Mouse (Mus musculus) adrenal gland, adult 18-20 months (tissue): ENCODE measurements around the gene Cdk14. TPM values are rescaled to one million over a fixed set of nuclear protein-coding genes. Genes with fewer than 3 reads are reported as not detected.
"Not testable (repeated sequence)": the region's sequence is repeated elsewhere in the genome, so short reads cannot be mapped to it uniquely, and the experiment has no call there.

Source experiments
- DNase-seq, 2 experiments: peaks; one replicate each; pipeline ENCODE4 v3.0.0; 2021 to 2022; ENCODE audit warnings: low spot score in 2 of 2
- total RNA-seq, 2 experiments: library from RNA; stranded (reverse); gene quantifications; 1 replicate in 1 of 2; 2 replicates in 1 of 2; pipeline ENCODE4 v1.2.3; 2021

Cdk14 gene
- total RNA-seq, 2 experiments from 2014 or later: 8.7 to 15.9 TPM

DNA sequence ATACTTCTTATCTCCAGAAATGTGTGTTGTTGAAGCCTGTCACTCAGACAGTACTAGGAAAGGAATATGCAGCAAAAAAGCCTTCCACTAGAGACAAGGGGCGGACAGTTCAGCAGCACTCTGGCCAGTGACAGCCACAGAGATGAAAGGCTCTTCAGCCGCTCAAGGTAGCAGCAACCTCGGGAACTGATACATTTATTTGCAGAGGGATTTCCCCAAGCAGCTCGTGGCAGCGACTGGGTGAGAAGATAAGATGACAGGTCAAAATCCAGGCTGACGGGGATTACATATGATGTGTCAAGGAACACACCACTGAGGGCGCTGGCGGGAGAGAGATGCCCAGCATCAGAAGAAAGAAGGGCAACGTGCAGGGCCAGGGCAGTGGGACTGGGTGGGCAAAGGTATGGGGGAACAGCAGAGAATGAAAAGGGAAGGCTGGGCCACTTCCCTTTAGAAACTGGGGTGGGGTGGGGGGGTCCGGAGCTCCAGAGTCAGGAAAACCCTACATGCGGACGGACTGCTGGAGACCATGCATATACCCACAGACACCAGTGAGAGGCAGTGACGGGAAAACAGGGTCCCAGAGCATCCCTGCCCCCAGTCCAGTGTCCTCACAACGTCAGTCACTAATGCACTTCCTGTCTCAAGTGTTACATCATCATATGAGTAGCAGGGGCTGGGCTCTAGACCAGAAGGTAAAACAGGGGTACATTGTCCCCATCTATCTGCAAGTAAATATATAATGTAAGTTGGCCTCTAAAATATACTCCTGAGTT is 51.5 kb downstream of the Cdk14 start:
- DNase-seq: no peak

DNA sequence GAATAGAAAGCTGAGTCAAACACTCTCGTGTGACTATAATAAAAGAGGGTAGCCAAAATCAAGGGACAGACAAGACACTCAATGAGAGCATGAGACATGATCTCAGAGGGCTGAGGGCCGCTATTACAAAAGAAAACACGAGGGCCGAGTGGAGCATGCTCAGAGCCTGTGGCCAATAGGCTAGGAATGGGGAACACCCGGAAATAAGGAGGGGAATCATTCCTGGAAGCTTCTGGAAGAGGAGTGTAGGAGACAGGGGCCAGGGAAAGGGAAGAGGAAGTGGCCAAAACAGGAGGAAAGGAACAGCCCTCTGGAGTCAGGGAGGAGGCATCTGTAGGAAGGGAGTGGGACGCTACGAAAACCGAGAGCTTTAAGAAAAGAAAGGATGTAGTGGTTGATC is 52.6 kb downstream of the Cdk14 start:
- DNase-seq: no peak

GRCm38 (mm10) chr5:5365285-5366076 is 54.6 kb downstream of the Cdk14 start:
- DNase-seq: no peak

- no peak for DNase-seq
Measured at GRCm38 (mm10) chr5:5361684-5362083, 58.4 kb downstream of the Cdk14 start.

DNA sequence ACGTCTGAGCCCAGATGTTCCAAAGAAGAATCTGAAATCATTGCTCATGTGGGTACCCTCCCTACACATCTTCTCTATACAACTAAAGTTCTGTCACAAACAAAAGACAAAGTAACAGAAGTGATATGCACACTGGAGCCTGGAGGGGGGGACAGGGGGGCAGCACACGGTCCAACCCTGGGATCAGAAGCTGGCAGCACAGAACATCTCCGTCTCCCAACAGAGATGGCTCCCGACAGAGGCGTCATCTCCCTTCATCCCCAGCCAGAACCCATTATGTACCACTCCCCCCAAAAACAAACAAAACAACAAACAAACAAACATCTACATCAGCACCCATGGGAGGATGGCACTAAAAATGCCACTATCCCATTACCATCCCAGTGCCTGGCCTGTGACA is 59.8 kb downstream of the Cdk14 start:
- no peak for DNase-seq

DNA sequence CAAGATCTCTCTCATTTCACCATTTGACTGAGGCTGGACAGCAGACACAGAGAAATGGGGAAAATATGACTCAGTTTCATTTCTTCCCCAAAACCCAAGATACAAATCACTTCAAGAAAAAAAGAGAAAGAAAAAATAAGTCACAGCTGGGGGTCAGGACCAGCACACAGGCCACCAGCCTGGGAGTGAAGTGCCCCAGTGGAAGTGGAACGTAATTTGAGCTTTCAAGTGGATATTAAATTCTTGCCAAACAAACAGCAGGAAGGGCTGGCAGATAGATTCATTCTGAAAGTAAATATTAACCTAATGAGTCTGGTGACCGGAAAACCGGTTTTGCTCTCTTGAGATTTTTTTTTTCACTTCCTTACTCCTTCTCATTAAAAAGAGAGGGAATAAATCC is 60.2 kb downstream of the Cdk14 start:
- DNase-seq: no peak

GRCm38 (mm10) chr5:5359370-5359769 is 60.7 kb downstream of the Cdk14 start:
- DNase-seq: no peak

- DNase-seq: no peak
Measured at GRCm38 (mm10) chr5:5358019-5358717, 61.9 kb downstream of the Cdk14 start.

DNA sequence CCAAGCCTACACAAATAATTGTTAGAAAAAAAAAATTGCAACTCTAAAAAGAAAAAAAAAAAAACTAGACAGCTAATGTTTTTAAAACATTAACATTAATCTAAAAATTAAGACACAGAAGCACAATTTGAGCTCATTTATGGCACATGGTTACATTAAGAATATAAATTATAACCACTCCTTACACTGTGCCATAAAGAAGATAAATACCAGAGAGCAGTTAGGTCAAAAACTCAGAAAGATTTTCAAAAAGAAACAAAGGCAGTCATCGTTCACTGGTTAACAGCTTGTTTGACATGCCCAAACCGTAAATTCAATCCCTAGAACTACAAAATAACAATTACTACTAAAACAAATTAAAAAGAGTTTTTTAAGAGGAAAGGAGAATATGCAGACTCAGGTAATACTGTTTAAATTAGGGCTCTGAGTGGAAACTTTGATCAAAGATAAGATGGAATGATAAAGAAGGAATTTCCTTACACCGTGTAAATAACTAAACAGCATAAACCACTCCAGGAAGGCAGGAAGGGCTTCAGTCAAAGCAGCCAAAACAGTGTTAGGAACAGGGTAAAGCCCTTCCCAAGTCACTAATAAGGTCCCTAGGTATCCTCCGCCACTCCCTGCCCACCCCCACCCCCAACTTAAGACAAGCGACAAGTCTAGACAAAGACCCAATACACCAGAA is 65.3 kb downstream of the Cdk14 start:
- DNase-seq: no peak

DNA sequence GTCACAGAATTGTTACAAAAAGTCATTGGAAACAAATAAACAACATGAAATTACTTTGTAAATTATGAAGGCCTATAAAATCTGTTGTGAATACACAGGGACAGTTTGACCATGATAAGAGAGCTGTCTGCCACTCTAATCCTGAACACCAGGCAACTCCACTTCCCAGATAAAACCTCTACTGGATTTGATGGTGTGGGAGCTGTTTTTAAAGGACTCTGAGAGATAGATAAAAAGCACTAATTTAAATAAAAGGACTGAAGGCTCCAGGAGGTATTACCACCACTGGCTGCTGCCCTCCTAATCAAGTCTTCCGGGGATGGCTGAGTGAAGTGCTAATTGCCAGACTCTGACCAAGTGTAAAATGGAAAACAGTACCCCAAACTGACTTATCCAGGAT is 66.2 kb downstream of the Cdk14 start:
- DNase-seq: no peak

- DNase-seq: no peak
Measured at GRCm38 (mm10) chr5:5344646-5345045, 75.5 kb downstream of the Cdk14 start.

- no peak for DNase-seq
Measured at GRCm38 (mm10) chr5:5343741-5344140, 76.4 kb downstream of the Cdk14 start.

DNA sequence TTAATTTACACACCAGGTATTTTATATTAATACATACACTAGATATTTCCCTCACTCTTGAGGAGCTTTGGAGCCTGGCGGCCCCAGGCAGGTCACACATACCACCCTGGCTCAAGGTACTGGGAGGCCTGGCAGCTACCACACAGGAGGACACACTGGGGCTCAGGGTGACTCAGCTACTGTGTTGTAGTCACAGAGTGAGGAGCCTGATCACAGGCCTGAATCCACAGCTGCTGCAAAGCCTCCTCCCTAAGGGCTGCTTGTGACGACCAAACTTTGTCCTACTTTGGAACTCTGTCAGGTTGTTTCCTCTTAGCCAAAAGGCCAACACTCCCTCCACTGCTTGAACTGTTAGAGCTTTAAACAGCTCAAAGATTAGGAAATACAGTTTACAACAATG is 76.8 kb downstream of the Cdk14 start:
- DNase-seq: no peak

DNA sequence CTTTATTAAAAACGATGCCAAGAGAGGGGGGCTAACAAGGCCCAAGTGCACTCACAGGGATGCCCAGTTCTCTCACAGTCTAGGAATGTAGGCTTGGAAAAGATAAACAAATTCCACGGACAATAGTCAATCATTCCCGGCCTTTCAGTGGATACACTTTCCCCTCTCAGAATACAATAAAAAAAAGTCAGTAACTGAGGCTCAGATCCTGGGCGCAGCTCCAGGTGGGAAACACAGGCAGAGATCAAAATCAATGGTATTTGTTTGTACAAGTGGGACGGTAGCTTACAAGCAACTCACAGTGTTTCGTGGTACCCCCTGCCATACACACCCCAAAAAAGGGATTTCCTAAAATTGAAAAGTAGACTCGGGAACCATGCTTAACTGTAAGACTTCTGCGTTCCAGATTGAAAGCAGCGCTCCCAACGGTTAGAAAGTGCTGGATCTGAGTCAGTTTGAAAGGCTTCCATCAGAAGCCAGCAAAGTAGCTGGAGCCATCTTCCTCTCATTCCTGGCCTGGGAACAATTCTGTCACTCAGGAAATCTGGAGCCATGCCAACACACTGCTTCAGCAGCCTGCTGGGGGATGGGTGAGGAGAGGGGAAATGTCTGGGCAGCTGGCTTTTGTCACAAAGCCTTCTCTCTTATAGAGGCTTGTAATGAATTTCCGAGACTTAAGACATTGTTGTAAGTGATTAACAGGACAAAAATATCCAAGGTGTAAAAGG is 77.5 kb downstream of the Cdk14 start:
- no peak for DNase-seq

- DNase-seq: no peak
Measured at GRCm38 (mm10) chr5:5341611-5342010, 78.5 kb downstream of the Cdk14 start.

DNA sequence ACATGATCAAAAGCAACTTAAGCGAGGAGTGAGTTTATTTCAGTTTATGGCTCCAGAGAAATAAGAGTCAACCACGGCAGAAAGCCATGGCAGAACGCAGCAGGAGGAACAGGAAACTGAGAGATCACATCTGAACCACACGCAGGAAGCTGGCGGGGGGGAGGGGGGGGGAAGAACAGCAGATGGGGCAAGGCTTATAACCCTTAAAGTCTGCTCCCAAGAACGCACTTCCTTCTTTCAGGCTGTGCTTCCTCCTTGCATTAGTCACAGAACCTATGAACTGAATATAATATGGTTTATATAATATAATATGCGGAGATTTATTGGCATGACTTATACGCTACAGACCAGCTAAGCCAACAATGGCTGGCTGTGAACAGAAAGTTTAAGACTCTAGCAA is 86.2 kb downstream of the Cdk14 start:
- DNase-seq: no peak

- no peak for DNase-seq
Measured at GRCm38 (mm10) chr5:5330926-5331460, 89.1 kb downstream of the Cdk14 start.

DNA sequence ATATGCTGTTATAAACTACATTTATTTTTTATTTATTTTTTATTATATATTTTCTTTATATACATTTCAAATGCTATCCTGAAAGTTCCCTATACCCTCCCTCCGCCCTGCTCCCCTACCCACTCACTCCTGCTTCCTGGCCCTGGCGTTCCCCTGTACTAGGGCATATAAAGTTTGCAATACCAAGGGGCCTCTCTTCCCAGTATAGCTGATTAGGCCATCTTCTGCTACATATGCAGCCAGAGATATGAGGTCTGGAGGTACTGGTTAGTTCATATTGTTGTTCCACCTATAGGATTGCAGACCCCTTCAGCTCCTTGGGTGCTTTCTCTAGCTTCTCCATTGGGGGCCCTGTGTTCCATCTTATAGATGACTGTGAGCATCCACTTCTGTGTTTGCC is 91.1 kb downstream of the Cdk14 start:
- not testable (repeated sequence) for DNase-seq

GRCm38 (mm10) chr5:5326716-5327115 is 93.4 kb downstream of the Cdk14 start:
- peak in 1 of 2 experiments; percentile 31 for DNase-seq

DNA sequence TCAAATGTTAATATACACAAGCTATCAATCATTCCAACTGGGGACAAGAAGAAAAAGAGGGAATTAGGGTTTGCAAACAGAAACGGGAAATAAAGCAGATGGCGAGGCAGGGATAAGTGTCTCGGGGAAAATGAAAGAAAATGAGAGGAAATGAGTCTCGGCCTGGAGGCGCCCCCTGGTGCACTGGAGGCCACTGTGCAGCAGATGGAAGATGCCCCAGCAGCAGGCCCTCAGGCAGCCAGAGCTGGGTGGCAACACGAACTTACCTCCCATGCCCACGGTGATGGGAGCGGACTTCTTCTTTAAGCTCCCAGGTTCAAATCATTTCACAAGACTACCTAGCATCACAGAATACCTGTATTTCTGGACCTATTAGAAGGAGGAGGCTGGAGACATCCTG is 97.4 kb downstream of the Cdk14 start:
- DNase-seq: no peak
